Mouse (Mus musculus): ENCODE data around the gene Sh3bp5.

- TF ChIP-seq TAL1 (conservative IDR thresholded peaks at IDR 0.05; ENCODE audit: low read depth, low read length) (no peak), CTCF (IDR thresholded peaks at IDR 0.05; ENCODE audit: low read depth, low read length) (no peak)
Observed at GRCm38 (mm10) chr14:31458006-31458405, 22.1 kb upstream of the Sh3bp5 start.

Measured in G1E (cell line).